Comparison of ENCODE assay signal across 30 mouse cellular contexts in the genomic region with DNA sequence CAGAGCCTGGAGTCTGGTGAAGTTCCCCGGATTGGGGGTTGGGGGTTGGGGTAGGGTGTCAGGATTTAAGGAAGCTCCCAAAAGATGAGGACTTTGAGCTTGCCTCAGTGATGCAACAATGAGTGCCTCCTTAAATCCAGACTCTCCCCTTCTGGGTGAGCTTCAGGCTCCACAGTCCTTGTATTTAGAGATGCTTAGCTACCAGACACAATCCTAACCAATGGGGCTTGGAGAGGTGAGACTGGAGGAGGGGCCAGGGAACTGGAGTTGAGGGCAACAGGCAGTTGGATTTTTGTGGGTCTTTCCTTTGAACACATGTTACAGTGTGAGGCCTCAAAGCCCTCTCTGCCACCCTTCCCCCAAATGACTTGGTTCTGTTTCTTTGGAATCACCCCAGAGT. TPM values are rescaled to one million over a fixed set of nuclear protein-coding genes. Genes with fewer than 3 reads are reported as not detected.
DNase-seq lines count a peak whose midpoint lies in the region; ATAC-seq and TF ChIP-seq lines count a peak whose summit lies in the region.
"Had no signal": no experiment of that assay in that cellular context is flagged by ENCODE, and none has a peak within 500 bp of the region (broad histone marks: within the 10 kb centered on the region; RNA-seq: fewer than 3 reads in every experiment).

No protein-coding gene starts in this region.

- H3K4me1 ChIP-seq in forebrain, embryonic 13.5 days: peaks cover 72% of the 10 kb centered on the region
- peaks cover 14% of the 10 kb centered on the region for H3K4me1 ChIP-seq in forebrain, embryonic 11.5 days (replicated peaks; ENCODE audit: control insufficient read depth, insufficient read depth, low read length)
- H3K4me1 ChIP-seq: stomach, embryonic 15.5 days had no signal

- 0 out of 2 replicates have a peak overlapping the region, but pooled peaks have one; percentile 2 for H3K4me2 ChIP-seq in forebrain, embryonic 13.5 days
- no peak overlapping the region for H3K4me2 ChIP-seq in forebrain, embryonic 11.5 days (ENCODE audit: low read depth, low read length, severe bottlenecking)
- H3K4me2 ChIP-seq: embryonic facial prominence, embryonic 15.5 days; heart, embryonic 11.5 days; hindbrain, embryonic 15.5 days; midbrain, embryonic 15.5 days; stomach, embryonic 15.5 days had no signal

- H3K4me3 ChIP-seq in forebrain, embryonic 13.5 days: no peak overlapping the region
- no peak overlapping the region for H3K4me3 ChIP-seq in forebrain, embryonic 11.5 days (ENCODE audit: low read depth, low read length)
- no peak overlapping the region for H3K4me3 ChIP-seq in left cerebral cortex, adult 2 months
- H3K4me3 ChIP-seq: embryonic facial prominence, embryonic 10.5 days; embryonic facial prominence, embryonic 15.5 days; hindbrain, embryonic 15.5 days; midbrain, embryonic 15.5 days; neural tube, embryonic 12.5 days; stomach, embryonic 15.5 days had no signal

- no peak for ATAC-seq in forebrain, embryonic 13.5 days
- ATAC-seq in forebrain, embryonic 11.5 days (replicated peaks; ENCODE audit: low FRiP score): no peak
- ATAC-seq: midbrain, embryonic 15.5 days had no signal

- H3K27me3 ChIP-seq in forebrain, embryonic 13.5 days: peaks cover 82% of the 10 kb centered on the region
- peaks cover 64% of the 10 kb centered on the region for H3K27me3 ChIP-seq in forebrain, embryonic 11.5 days (ENCODE audit: control insufficient read depth, insufficient read depth, low read length)

- H3K9me3 ChIP-seq in forebrain, embryonic 13.5 days (replicated peaks): no peaks in the 10 kb centered on the region
- no peaks in the 10 kb centered on the region for H3K9me3 ChIP-seq in forebrain, embryonic 11.5 days (ENCODE audit: control insufficient read depth, low read length)
- H3K9me3 ChIP-seq: embryonic facial prominence, embryonic 10.5 days; embryonic facial prominence, embryonic 15.5 days; hindbrain, embryonic 15.5 days; midbrain, embryonic 15.5 days; neural tube, embryonic 12.5 days; stomach, embryonic 15.5 days had no signal

- whole genome bisulfite sequencing in forebrain, embryonic 13.5 days: 0% methylated on average over 1 of the region's 1 CpGs
- 5% methylated on average over 1 of the region's 1 CpGs for WGBS in forebrain, embryonic 11.5 days

- intact Hi-C loops in left cerebral cortex, adult 2 months (cut with DNase I): no loop called here

- no peak for DNase-seq in forebrain, embryonic 11.5 days (ENCODE audit: low spot score)
- no peak for DNase-seq in left cerebral cortex, adult 2 months (ENCODE audit: extremely low spot score in 1 of 2, low spot score in 2 of 2)
- no peak for DNase-seq in left cerebral cortex, adult 18-20 months (ENCODE audit: low spot score in 2 of 2)
- DNase-seq in R1 (ENCODE audit: low read depth, low spot score): peak; percentile 89
- DNase-seq in right cerebral cortex, postnatal 4 days: no peak
- DNase-seq in layer of hippocampus, adult 18-20 months (ENCODE audit: low spot score in 2 of 2): no peak
- DNase-seq: adrenal gland, adult 8-10 months; cerebellum, adult 2 months; cerebellum, postnatal 25 days; gastrocnemius, postnatal 25 days; heart, adult 11 months; heart, postnatal 36 days; kidney, adult 2 months; kidney, postnatal 36 days; layer of hippocampus, postnatal 36 days; liver; lung, adult 2 months; lung, postnatal 10 days had no signal

- H3K27ac ChIP-seq in forebrain, embryonic 13.5 days: no peak overlapping the region; the same call in 1 of the 2 replicates
- H3K27ac ChIP-seq in forebrain, embryonic 11.5 days (ENCODE audit: low read depth, low read length): no peak overlapping the region
- peak overlapping the region; percentile 21; the same call in 1 of the 2 replicates for H3K27ac ChIP-seq in left cerebral cortex, adult 2 months
- H3K27ac ChIP-seq: embryonic facial prominence, embryonic 10.5 days; embryonic facial prominence, embryonic 15.5 days; hindbrain, embryonic 15.5 days; liver, embryonic 14.5 days; macrophage; midbrain, embryonic 15.5 days; neural tube, embryonic 12.5 days; stomach, embryonic 15.5 days had no signal

- H3K9ac ChIP-seq in forebrain, embryonic 13.5 days: no peak overlapping the region
- no peak overlapping the region for H3K9ac ChIP-seq in forebrain, embryonic 11.5 days (ENCODE audit: low read length)
- H3K9ac ChIP-seq: embryonic facial prominence, embryonic 15.5 days; hindbrain, embryonic 15.5 days; liver, embryonic 14.5 days; midbrain, embryonic 15.5 days; neural tube, embryonic 12.5 days; stomach, embryonic 15.5 days had no signal

- no peak for TF ChIP-seq CTCF in left cerebral cortex, adult 2 months (IDR thresholded peaks at IDR 0.05)

- no peaks in the 10 kb centered on the region for H3K36me3 ChIP-seq in forebrain, embryonic 13.5 days (ENCODE audit: poor library complexity, severe bottlenecking)
- H3K36me3 ChIP-seq in forebrain, embryonic 11.5 days (ENCODE audit: control insufficient read depth, insufficient read depth, low read length): no peaks in the 10 kb centered on the region
- H3K36me3 ChIP-seq: embryonic facial prominence, embryonic 10.5 days; embryonic facial prominence, embryonic 15.5 days; hindbrain, embryonic 15.5 days; midbrain, embryonic 15.5 days; neural tube, embryonic 12.5 days; stomach, embryonic 15.5 days had no signal

RNA-seq across cellular contexts. Expression of a gene that starts 6.5 kb away (rescaled TPM):
- polyA plus RNA-seq in forebrain, embryonic 13.5 days (2015; fragmentation: Nextera tagmentation; extraction: Ambion mirVana): 4.7 and 4.9 TPM in 2 replicates
- polyA plus RNA-seq in forebrain, embryonic 11.5 days (2014; fragmentation: Nextera tagmentation; extraction: Ambion mirVana): 2.0 and 2.7 TPM in 2 replicates
- total RNA-seq in left cerebral cortex, adult 2 months (2021): 10 to 100 TPM; 42.3 to 45.8 TPM
- total RNA-seq in left cerebral cortex, adult 18-20 months (2021): 10 to 100 TPM; 38.8 to 47.6 TPM
- total RNA-seq in layer of hippocampus, adult 18-20 months (2021): 10 to 100 TPM; 23.4 to 29.3 TPM
- total RNA-seq: CH12.LX had no signal
- polyA plus RNA-seq: limb, embryonic 11.5 days; macrophage had no signal
